Mouse (Mus musculus) right cerebral cortex, postnatal 14 days (tissue): Measurements from ENCODE around the gene Fbxl18.
"Not testable (repeated sequence)": the region's sequence is repeated elsewhere in the genome, so short reads cannot be mapped to it uniquely, and the experiment has no call there.

Source experiments
- DNase-seq: peaks from one replicate; pipeline ENCODE4 v3.0.0; 2022

The Fbxl18 gene

DNA sequence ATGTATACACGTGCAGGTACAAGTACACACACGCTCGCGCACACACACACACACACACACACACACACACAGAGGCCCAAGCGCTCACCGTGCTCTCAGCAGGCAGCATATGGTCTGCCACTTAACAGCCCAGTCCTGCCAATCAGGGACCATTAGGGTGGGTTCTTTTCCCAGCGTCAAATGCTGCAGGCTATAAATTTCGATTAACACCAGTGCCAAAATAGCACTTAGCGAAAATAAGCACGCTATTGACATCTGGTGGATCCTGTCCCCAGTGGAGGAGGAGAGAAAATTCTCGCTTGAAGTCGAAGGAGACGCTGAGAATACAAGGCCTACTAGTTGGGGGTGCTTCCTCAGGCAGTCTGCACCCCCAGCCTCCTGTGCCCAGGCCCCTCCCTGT, 25.8 kb downstream of the Fbxl18 start:
- DNase-seq: no peak

GRCm38 (mm10) chr5:142857763-142858229, 37.4 kb downstream of the Fbxl18 start:
- peak; percentile 82 for DNase-seq

GRCm38 (mm10) chr5:142856408-142856807, 38.8 kb downstream of the Fbxl18 start:
- DNase-seq: no peak

DNA sequence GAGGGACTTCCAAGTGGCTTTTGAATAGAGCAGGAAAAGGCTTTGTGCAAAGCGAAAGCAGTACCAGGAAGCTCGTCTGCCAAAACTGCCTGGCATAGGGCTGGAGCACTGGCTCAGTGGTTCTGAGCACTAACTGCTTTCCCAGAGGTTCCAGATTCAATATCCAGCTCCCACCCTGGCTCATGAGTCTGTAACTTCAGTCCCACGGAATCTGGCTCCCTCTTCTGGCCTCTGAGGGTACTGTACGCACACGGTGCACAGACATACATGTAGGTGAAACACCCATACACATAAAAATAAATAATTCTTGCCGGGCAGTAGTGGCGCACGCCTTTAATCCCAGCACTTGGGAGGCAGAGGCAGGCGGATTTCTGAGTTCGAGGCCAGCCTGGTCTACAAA, 40.3 kb downstream of the Fbxl18 start:
- DNase-seq: peak; percentile 67

- no peak for DNase-seq
Measured at GRCm38 (mm10) chr5:142853585-142853984, 41.6 kb downstream of the Fbxl18 start.

- no peak for DNase-seq
Measured at GRCm38 (mm10) chr5:142851681-142852049, 43.6 kb downstream of the Fbxl18 start.

DNA sequence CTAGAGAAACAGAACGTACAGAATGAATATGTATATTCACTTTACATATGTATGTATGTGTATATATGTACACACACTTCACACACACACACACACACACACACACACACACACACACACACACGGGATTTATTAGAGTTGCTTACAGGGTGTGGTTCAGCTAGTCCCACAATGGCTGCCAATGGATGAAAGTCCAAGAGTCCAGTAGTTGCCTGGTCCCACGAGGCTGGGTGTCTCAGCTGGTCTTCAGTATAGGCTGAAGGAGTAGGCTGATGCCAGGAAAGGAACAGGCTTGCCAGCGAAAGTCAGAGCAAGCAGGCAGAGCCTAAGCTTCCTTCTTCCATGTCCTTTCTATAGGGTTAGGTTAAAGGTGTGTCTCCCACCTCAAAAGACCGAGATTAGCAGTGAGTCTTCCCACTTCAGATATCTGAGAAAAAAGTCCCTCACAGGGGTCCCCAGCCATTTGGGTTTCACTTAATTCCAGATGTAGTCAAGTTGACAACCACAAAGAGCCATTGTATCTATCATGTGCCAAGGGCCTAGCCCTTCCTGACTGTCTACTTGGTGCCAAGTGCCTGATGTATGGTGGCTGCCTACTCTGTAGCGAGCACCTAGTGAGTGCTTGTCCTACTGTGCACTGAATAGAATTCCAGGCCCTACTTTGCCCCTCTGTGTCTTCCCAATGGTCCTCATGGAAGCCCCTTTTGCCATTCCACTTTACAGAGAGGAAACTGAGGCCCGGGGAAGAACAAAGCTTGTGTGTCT, 44.1 kb downstream of the Fbxl18 start:
- DNase-seq: no peak

GRCm38 (mm10) chr5:142850476-142850875, 44.7 kb downstream of the Fbxl18 start:
- DNase-seq: no peak

DNA sequence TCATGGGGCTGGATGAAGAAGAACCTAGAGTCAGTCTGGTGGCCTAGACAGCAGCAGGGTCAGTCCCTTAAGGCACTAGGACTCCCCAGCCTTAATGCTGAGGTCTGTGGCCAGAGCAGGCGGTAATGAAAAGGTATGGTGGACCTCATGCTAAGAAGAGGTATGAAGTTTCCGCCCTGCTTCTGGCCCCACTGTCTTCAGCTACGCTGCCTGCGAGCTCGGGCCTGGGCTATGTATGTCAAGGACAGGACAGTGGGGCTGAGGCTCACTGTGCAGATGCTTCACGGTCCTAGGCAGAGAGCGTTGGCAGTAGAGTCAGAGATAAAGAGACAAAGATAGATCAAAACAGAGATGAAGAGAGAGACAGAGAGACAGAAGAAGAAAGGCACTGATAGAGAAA, 46.3 kb downstream of the Fbxl18 start:
- DNase-seq: no peak

GRCm38 (mm10) chr5:142848149-142848548, 47.1 kb downstream of the Fbxl18 start:
- DNase-seq: no peak

GRCm38 (mm10) chr5:142844467-142844866, 50.8 kb downstream of the Fbxl18 start:
- no peak for DNase-seq

GRCm38 (mm10) chr5:142842137-142842642, 53.0 kb downstream of the Fbxl18 start:
- peak; percentile 31 for DNase-seq

- DNase-seq: no peak
Measured at GRCm38 (mm10) chr5:142841372-142842136, 53.7 kb downstream of the Fbxl18 start.

DNA sequence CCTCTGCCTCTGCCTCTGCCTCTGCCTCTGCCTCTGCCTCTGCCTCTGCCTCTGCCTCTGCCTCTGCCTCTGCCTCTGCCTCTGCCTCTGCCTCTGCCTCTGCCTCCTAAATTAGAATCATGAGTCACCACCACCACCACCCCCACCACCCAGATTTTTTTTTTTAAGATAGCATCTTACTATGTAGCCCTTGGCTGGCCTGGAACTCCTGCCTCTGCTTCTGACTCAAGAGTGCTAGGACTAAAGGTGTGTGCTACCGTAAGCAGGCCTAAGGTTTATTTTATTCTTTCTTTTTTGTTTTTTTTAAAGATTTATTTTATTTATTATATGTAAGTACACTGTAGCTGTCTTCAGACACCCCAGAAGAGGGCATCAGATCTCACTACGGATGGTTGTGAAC, 57.8 kb downstream of the Fbxl18 start:
- not testable (repeated sequence) for DNase-seq

DNA sequence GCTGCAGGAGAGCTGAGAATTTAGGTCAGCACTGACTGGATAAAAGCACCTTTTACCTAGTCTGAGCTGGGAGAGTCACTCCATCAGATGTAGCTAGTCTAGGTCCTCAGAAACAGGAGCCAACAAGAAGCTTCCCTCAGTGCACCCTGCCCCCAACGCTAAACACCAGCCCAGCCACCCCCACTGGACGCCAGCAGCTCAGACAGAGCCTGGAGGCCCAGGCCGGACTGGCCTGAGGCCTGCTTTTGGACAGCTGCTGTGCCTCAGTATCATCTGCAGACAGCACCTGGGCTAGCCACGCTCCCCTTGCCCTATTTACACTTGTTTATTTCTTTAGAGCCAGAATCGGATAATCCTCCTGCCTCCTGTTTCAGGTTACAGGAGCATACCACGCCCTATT, 58.3 kb downstream of the Fbxl18 start:
- no peak for DNase-seq

GRCm38 (mm10) chr5:142833646-142834438, 61.4 kb downstream of the Fbxl18 start:
- no peak for DNase-seq

GRCm38 (mm10) chr5:142826131-142826530, 69.1 kb downstream of the Fbxl18 start:
- no peak for DNase-seq

GRCm38 (mm10) chr5:142825665-142826064, 69.6 kb downstream of the Fbxl18 start:
- DNase-seq: no peak

GRCm38 (mm10) chr5:142824091-142824490, 71.1 kb downstream of the Fbxl18 start:
- DNase-seq: no peak

- DNase-seq: peak; percentile 71
Measured at GRCm38 (mm10) chr5:142823096-142824062, 71.8 kb downstream of the Fbxl18 start.

- no peak for DNase-seq
Measured at GRCm38 (mm10) chr5:142822286-142823095, 72.7 kb downstream of the Fbxl18 start.
